Mouse (Mus musculus) kidney, postnatal 25 days (tissue): ENCODE measurements at regions not wholly inside any gene's neighbourhood (a gene's known extent, or its start where the extent isn't known, plus 50 kb on each side); places are given as distances from the start of the nearest gene placed in this dataset.

Experiments used
- DNase-seq, 2 experiments: peaks; one replicate each; pipeline ENCODE4 v3.0.0; 2021; ENCODE audit warnings: mixed read lengths in 2 of 2

GRCm38 (mm10) chr4:125439856-125440255 is 50.6 kb upstream of the Grik3 start:
- no peak for DNase-seq

DNA sequence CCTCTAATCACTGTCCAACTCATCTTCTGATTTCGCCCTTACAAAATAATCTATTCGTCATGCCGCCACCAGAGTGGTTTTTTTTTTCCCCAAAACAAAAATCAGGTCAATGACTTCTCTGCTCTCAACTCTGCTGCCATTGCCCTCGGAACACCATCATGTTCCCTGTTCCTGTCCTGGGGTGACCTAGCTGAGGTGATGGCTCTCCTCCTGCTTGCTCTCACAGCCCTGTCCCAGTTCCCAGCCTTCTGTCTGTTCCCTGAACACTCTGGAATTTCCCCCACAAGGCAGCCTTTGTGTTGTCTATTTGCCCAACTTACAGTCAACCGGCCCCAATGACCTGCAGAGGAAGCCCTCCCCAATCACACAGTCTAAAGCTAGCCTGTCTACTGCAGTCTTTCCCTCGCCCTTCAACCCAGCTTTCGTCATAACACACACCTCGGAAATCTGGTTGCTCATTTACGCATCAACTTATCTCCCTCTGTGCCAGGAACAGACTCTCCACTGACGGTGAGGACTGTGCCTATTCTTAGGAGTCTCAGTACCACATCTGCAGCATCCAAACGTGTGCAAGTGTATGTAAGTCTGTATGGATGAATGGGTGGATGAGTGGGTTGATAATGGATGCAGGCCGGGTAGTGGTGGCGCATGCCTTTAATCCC is 53.2 kb upstream of the Grik3 start:
- DNase-seq, result no peak

DNA sequence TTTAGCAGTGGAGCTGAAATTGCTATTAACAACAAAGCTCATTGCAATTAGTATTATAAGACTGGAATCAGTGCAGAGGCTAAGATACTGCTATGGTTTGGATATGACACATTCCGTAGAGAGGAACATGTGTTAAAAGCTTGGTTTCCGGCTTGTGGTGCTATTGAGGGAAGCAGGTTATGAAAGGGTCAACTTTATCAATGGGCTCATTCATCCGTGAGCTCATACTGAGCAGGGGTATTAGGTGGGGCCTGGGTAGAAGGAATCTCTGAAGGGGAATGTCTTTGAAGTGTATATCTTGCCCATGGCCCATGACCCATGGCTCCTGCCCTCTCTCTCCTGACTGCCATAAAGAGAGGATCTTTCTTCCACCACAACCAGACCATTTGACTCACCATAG is 57.0 kb upstream of the Grik3 start:
- DNase-seq, result no peak

DNA sequence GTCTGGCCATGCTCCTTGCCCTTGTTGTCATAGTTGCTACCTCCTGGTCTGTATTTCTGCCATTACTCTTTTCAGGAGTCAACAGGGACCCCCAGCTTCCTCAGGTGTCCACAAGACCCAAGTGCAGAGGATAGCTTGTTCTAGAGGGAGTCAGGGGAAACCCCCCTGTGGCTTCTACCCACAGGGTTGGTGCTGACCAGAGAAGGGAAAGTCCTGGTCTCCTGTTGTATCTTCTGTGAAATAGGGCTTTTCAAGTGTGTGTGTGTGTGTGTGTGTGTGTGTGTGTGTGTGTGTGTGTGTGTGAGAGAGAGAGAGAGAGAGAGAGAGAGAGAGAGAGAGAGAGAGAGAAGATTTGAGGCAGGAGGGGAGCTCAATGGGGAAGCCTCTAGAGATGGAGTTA is 58.9 kb upstream of the Grik3 start:
- DNase-seq, result no peak

DNA sequence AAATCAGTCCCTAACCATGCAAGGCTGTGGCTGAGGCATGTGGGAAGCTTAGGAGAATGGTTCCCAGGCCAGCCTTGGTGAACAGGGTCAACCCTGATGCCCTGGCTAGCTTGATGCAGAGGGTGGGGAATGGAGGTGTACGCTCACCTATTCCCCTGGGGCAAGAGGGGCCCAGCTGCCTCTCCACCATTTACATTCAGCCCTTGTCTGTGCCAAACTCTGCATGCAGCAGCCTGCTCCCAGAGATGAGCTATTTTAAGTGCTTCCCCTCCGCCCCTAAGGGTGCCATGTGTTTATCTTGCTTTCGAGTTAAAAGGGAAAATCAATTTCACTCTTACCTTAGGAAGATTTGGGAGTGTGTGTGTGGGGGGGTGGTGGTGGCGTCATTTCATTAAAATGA is 59.7 kb upstream of the Grik3 start:
- no peak for DNase-seq

DNA sequence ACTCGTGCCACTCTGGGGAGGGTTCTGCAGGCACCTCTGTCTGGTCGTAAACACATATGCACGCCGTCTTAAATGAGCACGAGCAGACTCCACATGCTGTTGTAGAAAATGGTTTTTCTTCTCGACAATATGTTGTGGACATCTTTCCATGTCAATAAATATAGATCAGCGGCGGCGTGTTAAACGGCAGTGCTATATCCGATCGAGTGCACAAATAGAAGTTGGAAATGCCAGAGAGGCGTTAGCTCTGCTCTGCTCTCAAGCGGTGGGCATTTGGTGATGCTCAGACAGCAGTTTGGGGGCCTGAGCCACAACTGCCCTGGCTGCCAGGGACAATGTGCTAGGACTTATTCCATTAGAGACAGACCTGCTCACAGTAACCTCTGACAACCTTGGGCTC is 61.8 kb upstream of the Grik3 start:
- no peak for DNase-seq

DNA sequence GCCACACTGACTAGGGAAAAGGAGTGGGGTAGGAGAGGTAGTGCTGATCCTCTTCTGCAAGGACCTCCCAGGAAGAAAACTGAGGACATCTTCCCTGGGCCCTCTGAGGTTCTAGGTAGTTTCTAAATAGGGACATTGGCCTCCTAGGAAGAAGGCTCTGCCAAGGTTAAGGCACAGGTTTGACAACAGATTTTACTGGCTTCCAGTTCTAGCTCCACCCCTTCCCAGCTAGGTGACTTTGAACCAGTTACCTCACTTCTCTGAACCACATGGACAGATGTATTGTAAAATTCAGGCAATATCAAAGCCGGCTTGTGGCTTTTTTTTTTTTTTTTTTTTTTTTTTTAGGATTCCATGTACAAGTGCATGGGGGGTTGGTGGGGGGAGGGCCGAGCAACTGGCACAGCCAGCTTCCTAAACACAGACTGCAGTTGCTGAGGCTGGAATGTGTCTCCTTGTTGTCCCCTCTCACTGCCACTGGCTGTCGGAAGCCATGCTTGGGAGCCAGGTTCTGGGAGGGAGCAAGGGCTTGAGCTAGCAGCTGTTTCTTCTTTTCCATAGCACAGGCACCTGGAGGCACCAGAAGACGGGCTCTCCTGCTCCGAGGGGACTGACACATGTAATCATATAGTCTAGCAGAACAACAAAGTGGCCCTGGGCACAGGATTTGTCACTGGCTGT is 69.8 kb upstream of the Grik3 start:
- DNase-seq, result no peak

DNA sequence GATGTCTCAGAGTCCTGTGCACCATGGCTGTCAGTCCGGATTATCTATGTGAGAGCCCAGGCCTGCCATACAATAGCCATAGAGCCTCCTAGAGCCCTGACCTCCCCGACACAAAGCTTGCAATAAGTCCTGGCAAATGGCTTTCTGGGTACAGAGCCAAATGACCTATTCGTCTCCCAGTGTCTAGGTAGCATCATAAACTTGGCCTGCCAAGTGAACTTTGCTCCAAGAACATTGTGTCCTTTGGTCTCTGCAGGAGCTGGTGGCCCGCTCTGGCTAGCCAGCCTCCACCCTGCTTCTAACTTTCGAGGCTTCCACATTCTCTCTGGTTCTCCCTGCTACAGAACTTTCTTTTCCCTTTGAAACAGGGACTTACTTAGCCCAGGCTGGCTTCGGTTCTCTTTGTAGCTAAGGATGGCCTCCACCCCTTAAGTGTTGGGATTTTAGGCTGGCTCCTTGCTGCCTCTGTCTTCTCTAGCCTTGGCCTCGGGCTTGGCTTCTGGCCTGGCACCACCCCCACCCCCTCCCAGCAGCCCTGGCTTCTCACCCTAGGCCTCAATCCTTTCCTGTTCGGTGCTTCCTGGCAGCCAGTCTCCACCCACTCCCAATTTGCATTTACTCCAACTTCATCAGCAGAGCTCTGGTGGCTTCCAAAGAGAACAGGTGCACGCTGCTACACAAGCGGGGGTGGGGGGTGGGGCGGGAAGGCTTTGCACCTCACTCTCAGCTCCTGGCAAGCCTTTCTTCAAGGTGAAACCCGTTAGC is 70.8 kb upstream of the Grik3 start:
- peak; percentile 86 to 92 for DNase-seq

GRCm38 (mm10) chr4:125415308-125415707 is 75.2 kb upstream of the Grik3 start:
- DNase-seq, result no peak

- peak in 1 of 2 experiments; percentile 10 for DNase-seq
Observed at GRCm38 (mm10) chr4:125413833-125414719, 76.4 kb upstream of the Grik3 start.

DNA sequence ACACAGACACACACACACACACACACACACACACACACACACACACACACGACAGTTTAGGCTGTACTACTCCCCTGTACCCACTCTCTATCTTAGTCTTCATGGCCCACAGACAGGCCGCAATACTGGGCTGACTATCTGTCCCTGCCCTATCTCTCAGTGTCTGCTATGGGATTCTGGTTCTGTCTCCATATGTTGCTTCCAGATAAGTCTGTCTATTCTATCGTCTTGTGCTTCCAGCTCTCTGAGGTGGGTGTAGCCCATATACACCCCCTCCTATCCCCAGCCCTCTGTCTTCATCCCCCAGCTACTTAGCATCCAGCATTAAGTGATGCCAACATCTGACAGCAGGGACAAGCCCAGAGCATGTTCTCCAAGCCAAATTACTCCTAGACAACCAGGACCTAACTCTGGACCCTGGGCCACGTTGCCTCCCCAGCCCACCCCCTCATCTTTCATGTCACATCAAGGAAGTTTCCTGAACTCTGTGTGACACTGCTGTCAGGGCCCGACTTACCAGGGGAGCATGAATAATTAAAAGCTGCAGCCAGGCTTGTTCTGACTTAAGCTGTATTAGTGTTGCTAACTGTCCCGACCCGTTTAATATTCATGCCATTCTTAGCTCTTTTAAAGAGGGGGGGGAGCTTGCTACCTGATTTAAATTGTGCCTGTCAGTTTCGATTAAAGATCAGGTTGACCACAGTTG is 79.6 kb upstream of the Grik3 start:
- no peak for DNase-seq

DNA sequence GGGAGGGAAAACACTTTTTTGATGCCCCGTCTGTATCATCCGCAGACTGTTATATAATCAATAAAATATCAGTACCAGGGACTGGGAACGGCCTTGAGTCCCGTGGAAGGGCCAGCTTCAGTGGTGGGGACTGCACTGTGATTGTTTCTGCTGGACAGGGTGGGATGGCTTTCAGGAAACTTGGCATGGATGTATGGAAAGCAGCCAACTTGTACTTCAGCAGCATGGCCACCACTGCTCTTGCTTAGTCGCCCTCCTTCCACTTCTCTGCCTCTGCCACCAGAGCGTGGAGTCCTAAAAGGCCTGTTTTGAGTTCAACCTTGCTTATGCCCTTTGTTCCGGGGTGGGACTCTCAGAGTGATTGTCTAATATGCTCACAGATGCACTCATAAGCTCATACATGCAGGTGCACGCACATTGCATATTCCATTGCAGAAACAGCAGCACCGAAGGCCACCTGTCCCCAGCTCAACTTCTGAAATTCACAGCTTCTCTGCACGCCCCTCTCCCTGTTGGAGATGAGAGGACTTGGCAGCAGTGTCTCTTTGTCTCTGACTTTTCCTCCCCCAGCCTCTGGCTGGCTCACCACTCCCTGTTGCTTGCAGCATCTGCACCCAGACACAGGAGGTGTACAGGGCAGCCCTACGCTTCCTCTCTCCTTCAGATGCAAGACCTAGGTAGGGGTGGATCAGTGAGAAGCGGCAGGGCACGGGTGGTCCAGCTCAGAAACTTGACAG is 91.0 kb upstream of the Grik3 start:
- DNase-seq, result no peak

GRCm38 (mm10) chr4:125397007-125397461 is 93.5 kb upstream of the Grik3 start:
- no peak for DNase-seq

DNA sequence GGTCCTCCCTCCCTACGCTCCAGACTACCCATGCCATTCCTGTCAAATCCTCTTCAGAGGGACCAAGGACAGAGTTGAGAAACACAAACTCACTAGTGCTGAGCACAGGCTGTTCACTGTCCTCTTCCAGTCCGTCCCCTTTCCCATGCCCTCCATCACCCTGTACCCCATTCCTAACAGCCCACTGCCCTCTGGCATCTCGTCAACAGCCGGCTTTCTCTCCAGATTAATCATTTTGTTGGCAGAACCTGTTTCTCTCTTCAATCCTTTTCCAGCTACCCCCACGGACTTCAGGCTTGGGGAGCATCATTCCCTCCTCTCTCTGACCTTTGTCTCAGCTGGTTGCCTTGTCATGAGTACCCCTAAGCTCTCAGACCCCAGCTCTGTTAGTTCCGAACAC is 99.2 kb upstream of the Grik3 start:
- DNase-seq, result no peak

DNA sequence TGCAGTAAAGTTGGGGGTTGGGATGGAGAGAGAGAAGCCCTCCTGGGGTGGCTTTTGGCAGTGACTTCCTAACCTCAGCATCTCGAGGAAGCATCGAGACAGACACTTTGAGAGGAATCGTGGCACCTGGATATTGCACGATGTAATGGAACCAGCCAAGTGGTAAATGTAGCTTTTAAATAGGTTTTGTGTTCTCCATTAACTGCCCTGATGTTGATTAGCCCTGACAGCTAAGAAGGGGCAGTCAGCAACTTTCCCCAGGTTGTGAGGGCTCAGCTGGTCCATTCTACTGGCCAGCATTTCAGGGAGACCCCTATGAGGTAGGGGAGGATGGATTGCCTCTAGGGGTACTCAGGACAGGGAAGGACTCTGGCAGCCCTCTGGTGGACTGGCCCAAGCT is 104.7 kb upstream of the Grik3 start:
- DNase-seq, result no peak

GRCm38 (mm10) chr4:125364011-125364410 is 126.5 kb upstream of the Grik3 start:
- DNase-seq, result no peak

- DNase-seq, result no peak
Observed at GRCm38 (mm10) chr4:125361611-125362520, 128.6 kb upstream of the Grik3 start.

DNA sequence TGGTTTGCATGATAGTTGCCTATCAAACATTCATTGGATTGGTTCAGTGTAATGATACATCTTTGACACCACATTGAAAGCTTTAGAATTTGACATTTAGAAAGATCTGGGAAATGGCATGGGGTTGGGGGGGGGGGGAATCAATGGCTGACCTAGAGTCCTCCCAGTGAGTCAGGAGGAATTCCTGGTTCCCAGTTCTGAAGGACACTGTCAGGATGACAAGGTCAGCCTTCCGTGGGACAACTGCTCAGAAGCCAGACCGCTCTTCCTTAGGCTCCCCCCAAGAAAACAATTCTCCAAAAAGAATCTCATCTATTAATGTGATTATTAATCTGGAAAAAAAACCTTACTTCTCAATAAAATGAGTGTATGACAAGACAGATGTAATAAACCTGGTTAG is 132.1 kb upstream of the Grik3 start:
- no peak for DNase-seq

DNA sequence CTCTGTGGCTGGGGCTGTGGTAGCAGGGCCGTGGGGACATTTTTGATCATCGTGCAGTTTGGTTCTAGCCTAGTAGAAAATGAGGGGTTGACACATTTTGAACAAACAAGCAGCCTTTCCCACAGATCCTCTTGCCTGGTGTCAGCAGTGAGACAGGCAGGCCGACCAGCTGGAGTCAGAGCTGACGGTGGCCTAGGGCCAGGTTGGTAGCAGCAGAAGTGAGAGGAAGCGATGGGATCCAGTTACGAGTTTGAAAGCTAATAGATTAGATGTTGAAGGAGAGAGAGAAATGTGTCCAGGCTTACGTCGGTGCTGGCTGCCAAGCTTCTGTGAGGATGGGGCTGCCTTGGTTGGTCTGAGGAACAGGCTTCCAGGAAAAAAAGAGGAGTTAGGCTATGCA is 134.1 kb upstream of the Grik3 start:
- DNase-seq, result no peak

DNA sequence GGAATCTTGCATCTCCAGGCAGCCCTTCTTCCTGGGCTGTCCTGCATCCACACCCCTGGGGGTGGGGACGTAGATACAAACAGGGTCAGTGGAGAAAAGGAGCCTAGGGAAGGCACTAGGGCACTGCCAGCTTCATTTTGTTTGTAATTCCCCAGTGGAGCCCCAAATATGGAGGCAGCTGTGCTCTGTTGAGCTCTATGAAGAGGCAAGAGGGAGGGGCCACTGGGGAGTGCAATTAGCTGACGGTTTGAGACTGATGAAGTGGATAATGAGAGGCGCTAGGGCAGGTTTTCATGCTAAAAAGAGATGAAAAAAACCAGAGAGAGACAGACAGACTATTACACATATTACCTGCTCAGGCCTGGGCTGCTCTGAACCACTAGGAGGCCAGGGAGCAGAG is 135.8 kb upstream of the Grik3 start:
- DNase-seq, result no peak
